Mouse (Mus musculus) midbrain, embryonic 13.5 days (tissue): ENCODE results near the gene Csnk2a2. TPM values are rescaled to one million over a fixed set of nuclear protein-coding genes. Genes with fewer than 3 reads are reported as not detected.

Experiments
- ATAC-seq: fragments of 200-750 bp; cut with Nextera tagmentation; 2 replicates; pipeline ENCODE4 v1.8.0; 2017; ENCODE audit warnings: mild to moderate bottlenecking, moderate TSS enrichment, moderate library complexity
- H3K27ac ChIP-seq: fragments of 300-500 bp; sonication (generic); 2 replicates; pipeline ENCODE4 v1.5.1; 2015; ENCODE audit warnings: inconsistent platforms, mild to moderate bottlenecking, moderate library complexity
- H3K27me3 ChIP-seq: fragments of 300-500 bp; sonication (generic); 2 replicates; pipeline ENCODE4 v1.6.1; 2015; ENCODE audit warnings: mild to moderate bottlenecking, inconsistent platforms
- H3K36me3 ChIP-seq: fragments of 300-500 bp; sonication (generic); 2 replicates; pipeline ENCODE4 v1.6.1; 2015; ENCODE audit warnings: mild to moderate bottlenecking, inconsistent platforms
- H3K4me1 ChIP-seq: fragments of 300-500 bp; sonication (generic); replicated peaks from 2 replicates; pipeline ENCODE4 v1.6.1; 2015; ENCODE audit warnings: inconsistent platforms
- H3K4me2 ChIP-seq: fragments of 300-500 bp; sonication (generic); replicated peaks from 2 replicates; pipeline ENCODE4 v1.6.1; 2015; ENCODE audit warnings: moderate library complexity, mild to moderate bottlenecking, inconsistent platforms
- H3K4me3 ChIP-seq: fragments of 300-500 bp; sonication (generic); replicated peaks from 2 replicates; pipeline ENCODE4 v1.5.1; 2015; ENCODE audit warnings: mild to moderate bottlenecking, inconsistent platforms
- H3K9ac ChIP-seq: fragments of 300-500 bp; sonication (generic); replicated peaks from 2 replicates; pipeline ENCODE4 v1.6.1; 2015; ENCODE audit warnings: mild to moderate bottlenecking, inconsistent platforms
- H3K9me3 ChIP-seq: fragments of 300-500 bp; sonication (generic); 2 replicates; pipeline ENCODE4 v1.6.1; 2016; ENCODE audit warnings: mild to moderate bottlenecking, inconsistent platforms
- WGBS: fragments of 180-500 bp; shearing (Covaris S2); methylation state at CpG from one replicate; pipeline ENCODE4 v1.1.7; 2015; 5-methylcytosine and 5-hydroxymethylcytosine counted together
- polyA plus RNA-seq: library from polyadenylated mRNA; unstranded; fragments of >200 nt; fragmentation: Nextera tagmentation; extraction: Ambion mirVana; gene quantifications from 2 replicates; pipeline ENCODE4 v1.2.1, GENCODE M21; 2015

Gene Csnk2a2
- polyA plus RNA-seq: 9.9 and 11.2 TPM in 2 replicates

- no peak for ATAC-seq
- H3K27me3 ChIP-seq: no peaks in the 10 kb centered on the region
- no peaks in the 10 kb centered on the region for H3K9me3 ChIP-seq
- peaks cover 22% of the 10 kb centered on the region for H3K4me1 ChIP-seq
- WGBS: 80% methylated on average over 5 of the region's 5 CpGs
- H3K4me2 ChIP-seq: peak within 1 kb of the TSS; percentile 97
- peak within 1 kb of the TSS; percentile 97 for H3K9ac ChIP-seq
- H3K36me3 ChIP-seq: peaks cover 13% of the 10 kb centered on the region
- H3K27ac ChIP-seq: no peak within 1 kb of the TSS
- H3K4me3 ChIP-seq: peak within 1 kb of the TSS; percentile 98
Measured at GRCm38 (mm10) chr8:95490006-95490405, at the start of gene Csnk2a2. Gene Csnk2a2, minus strand, starts transcription at chr8:95490039.

DNA sequence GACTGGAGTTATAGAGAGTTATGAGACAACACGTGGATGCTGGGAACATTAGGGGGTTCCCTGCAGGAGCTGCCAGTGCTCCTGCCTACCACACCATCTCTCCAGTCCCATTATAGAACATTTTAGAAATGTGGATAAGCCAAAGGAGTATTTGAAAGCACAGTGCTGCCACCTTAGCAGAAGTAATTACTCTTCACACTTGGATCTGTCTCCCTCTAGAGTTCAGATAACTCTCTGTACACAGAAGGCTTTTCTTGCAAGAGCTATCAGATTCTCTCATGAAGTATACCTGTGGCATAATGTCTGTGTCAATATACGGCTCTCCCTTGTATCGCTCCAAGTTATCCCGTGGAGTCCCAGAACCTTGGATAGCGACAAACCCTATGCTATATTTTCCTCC, 49.6 kb upstream of the Csnk2a2 start:
- Histone ChIP-seq H3K9me3 (no peaks in the 10 kb centered on the region), H3K9ac (no peak overlapping the region), H3K27ac (no peak overlapping the region), H3K27me3 (no peaks in the 10 kb centered on the region), H3K36me3 (no peaks in the 10 kb centered on the region), H3K4me2 (no peak overlapping the region), H3K4me3 (no peak overlapping the region), H3K4me1 (no peaks in the 10 kb centered on the region)
- WGBS: 84% methylated on average over 5 of the region's 5 CpGs
- no peak for ATAC-seq

- Histone ChIP-seq H3K4me3 (peak within 1 kb of the TSS; percentile 51), H3K4me2 (peak within 1 kb of the TSS; percentile 76), H3K9ac (peak within 1 kb of the TSS; percentile 66), H3K27me3 (no peaks in the 10 kb centered on the region), H3K9me3 (no peaks in the 10 kb centered on the region), H3K36me3 (no peaks in the 10 kb centered on the region), H3K27ac (peak within 1 kb of the TSS; percentile 30; the same call in 1 of the 2 replicates), H3K4me1 (peaks cover 7% of the 10 kb centered on the region)
- ATAC-seq: peak; percentile 93
- 5% methylated on average over 33 of the region's 33 CpGs for WGBS
Measured at GRCm38 (mm10) chr8:95533584-95534387, 43.9 kb upstream of the Csnk2a2 start, which contains the start of gene Ccdc113. Gene Ccdc113, plus strand, starts transcription at chr8:95534085.

- Histone ChIP-seq H3K27me3 (no peaks in the 10 kb centered on the region), H3K9me3 (no peaks in the 10 kb centered on the region), H3K27ac (no peak overlapping the region), H3K4me2 (no peak overlapping the region), H3K9ac (no peak overlapping the region), H3K36me3 (no peaks in the 10 kb centered on the region), H3K4me1 (peaks cover 7% of the 10 kb centered on the region), H3K4me3 (no peak overlapping the region)
- no peak for ATAC-seq
- WGBS: 75% methylated on average over 4 of the region's 4 CpGs
Measured at GRCm38 (mm10) chr8:95532206-95532605, 42.4 kb upstream of the Csnk2a2 start.

GRCm38 (mm10) chr8:95528750-95529310, 39.0 kb upstream of the Csnk2a2 start:
- Histone ChIP-seq H3K9me3 (no peaks in the 10 kb centered on the region), H3K4me3 (no peak overlapping the region), H3K4me2 (no peak overlapping the region), H3K27ac (no peak overlapping the region), H3K9ac (no peak overlapping the region), H3K4me1 (peaks cover 2% of the 10 kb centered on the region; the same call in 1 of the 2 replicates), H3K36me3 (no peaks in the 10 kb centered on the region), H3K27me3 (no peaks in the 10 kb centered on the region)
- 62% methylated on average over 9 of the region's 9 CpGs for WGBS
- no peak for ATAC-seq

GRCm38 (mm10) chr8:95528194-95528593, 38.4 kb upstream of the Csnk2a2 start:
- Histone ChIP-seq H3K27ac (no peak overlapping the region), H3K4me1 (no peaks in the 10 kb centered on the region; the same call in 1 of the 2 replicates), H3K9ac (no peak overlapping the region), H3K27me3 (no peaks in the 10 kb centered on the region), H3K9me3 (no peaks in the 10 kb centered on the region), H3K4me2 (no peak overlapping the region), H3K4me3 (no peak overlapping the region), H3K36me3 (no peaks in the 10 kb centered on the region)
- ATAC-seq: no peak
- WGBS: 79% methylated on average over 10 of the region's 10 CpGs

- Histone ChIP-seq H3K9ac (no peak overlapping the region), H3K4me3 (no peak overlapping the region), H3K36me3 (no peaks in the 10 kb centered on the region), H3K4me2 (no peak overlapping the region), H3K27ac (no peak overlapping the region), H3K9me3 (no peaks in the 10 kb centered on the region), H3K27me3 (no peaks in the 10 kb centered on the region), H3K4me1 (no peaks in the 10 kb centered on the region)
- ATAC-seq: no peak
- WGBS: 91% methylated on average over 4 of the region's 4 CpGs
Measured at GRCm38 (mm10) chr8:95523991-95524390, 34.2 kb upstream of the Csnk2a2 start.

DNA sequence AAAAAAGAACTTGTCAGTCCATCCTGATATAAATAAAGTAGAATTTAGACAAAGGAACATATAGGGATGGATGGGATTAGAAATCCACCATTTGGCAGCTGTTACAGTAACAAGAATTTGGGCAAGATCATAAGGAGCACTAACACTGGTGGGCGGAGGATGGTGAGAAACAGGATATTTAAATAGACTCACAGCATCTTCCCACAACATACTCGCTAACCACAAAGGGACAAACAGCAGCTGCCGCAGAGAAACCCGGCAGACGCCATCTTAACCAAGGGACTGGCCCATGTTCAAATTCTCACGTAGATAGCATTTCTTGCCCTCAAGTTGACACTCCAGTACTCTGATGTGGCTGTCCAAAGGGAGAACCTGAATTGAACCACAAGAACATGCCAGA, 27.1 kb upstream of the Csnk2a2 start:
- WGBS: 95% methylated on average over 6 of the region's 6 CpGs

GRCm38 (mm10) chr8:95513219-95513618, 23.4 kb upstream of the Csnk2a2 start:
- 79% methylated on average over 4 of the region's 4 CpGs for WGBS
- no peaks in the 10 kb centered on the region for H3K4me1 ChIP-seq

More for the DNA sequence above, 27.1 kb upstream of the Csnk2a2 start:
- no peak for ATAC-seq
- H3K36me3 ChIP-seq: no peaks in the 10 kb centered on the region
- H3K4me2 ChIP-seq: no peak overlapping the region
- no peak overlapping the region for H3K27ac ChIP-seq
- no peak overlapping the region for H3K4me3 ChIP-seq
- H3K9me3 ChIP-seq: no peaks in the 10 kb centered on the region
- no peaks in the 10 kb centered on the region for H3K27me3 ChIP-seq
- H3K4me1 ChIP-seq: no peaks in the 10 kb centered on the region
- no peak overlapping the region for H3K9ac ChIP-seq

GRCm38 (mm10) chr8:95512257-95512656, 22.4 kb upstream of the Csnk2a2 start:
- Histone ChIP-seq H3K9me3 (no peaks in the 10 kb centered on the region), H3K27me3 (no peaks in the 10 kb centered on the region), H3K36me3 (no peaks in the 10 kb centered on the region), H3K4me1 (no peaks in the 10 kb centered on the region), H3K9ac (no peak overlapping the region), H3K4me3 (no peak overlapping the region), H3K4me2 (no peak overlapping the region), H3K27ac (no peak overlapping the region)
- 46% methylated on average over 4 of the region's 4 CpGs for WGBS
- ATAC-seq: no peak

More at GRCm38 (mm10) chr8:95513219-95513618, 23.4 kb upstream of the Csnk2a2 start:
- Histone ChIP-seq H3K4me3 (no peak overlapping the region), H3K27me3 (no peaks in the 10 kb centered on the region), H3K36me3 (no peaks in the 10 kb centered on the region), H3K9me3 (no peaks in the 10 kb centered on the region), H3K9ac (no peak overlapping the region), H3K27ac (no peak overlapping the region), H3K4me2 (no peak overlapping the region)
- no peak for ATAC-seq

DNA sequence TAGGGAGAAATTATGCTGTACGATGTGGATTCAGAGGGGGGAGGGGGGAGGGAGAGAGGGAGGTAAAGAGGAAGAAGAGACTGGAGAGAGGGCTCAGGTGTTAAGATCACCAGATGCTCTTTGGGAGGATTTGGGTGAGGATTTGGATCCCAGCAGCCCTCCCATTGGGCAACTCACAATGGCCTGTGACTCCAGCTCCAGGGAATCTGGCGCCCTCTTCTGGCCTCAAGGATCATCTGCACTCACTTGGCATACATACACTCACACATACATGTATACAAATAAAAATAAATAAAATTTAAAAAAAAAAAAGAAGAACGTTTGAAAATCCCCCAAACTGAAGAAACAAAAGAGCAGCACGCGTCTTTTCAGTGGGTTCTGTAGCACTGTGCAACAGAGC, 16.4 kb upstream of the Csnk2a2 start:
- no peaks in the 10 kb centered on the region for H3K9me3 ChIP-seq
- H3K9ac ChIP-seq: no peak overlapping the region
- H3K4me1 ChIP-seq: no peaks in the 10 kb centered on the region
- H3K27ac ChIP-seq: no peak overlapping the region
- 69% methylated on average over 5 of the region's 5 CpGs for WGBS
- H3K4me2 ChIP-seq: no peak overlapping the region
- H3K27me3 ChIP-seq: no peaks in the 10 kb centered on the region
- no peak for ATAC-seq
- H3K36me3 ChIP-seq: no peaks in the 10 kb centered on the region
- no peak overlapping the region for H3K4me3 ChIP-seq

DNA sequence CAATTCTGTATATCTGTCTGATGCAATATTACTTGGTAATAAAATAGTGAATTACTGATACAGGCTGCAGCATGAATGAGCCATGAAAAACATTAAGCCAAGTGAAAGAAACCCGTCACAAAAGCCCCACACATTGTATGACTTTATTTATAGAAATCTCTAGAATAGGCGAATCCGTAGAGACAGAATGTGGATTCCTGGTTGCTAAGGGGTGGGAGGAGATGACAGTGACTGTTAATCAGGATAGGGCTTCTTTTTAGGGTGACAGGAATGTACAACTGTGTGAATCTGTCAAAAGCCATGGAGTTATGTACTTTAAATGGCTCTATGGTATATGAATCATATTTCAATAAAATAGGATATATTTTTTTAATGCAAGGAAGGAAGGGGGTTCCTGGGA, 15.8 kb upstream of the Csnk2a2 start:
- no peaks in the 10 kb centered on the region for H3K4me1 ChIP-seq
- no peak overlapping the region for H3K4me3 ChIP-seq
- no peaks in the 10 kb centered on the region for H3K9me3 ChIP-seq
- H3K36me3 ChIP-seq: no peaks in the 10 kb centered on the region
- no peaks in the 10 kb centered on the region for H3K27me3 ChIP-seq
- no peak for ATAC-seq
- no peak overlapping the region for H3K9ac ChIP-seq
- no peak overlapping the region for H3K27ac ChIP-seq
- 74% methylated on average over 3 of the region's 3 CpGs for whole genome bisulfite sequencing
- H3K4me2 ChIP-seq: no peak overlapping the region
